Mouse (Mus musculus) limb, embryonic 14.5 days (tissue): ENCODE measurements around the gene Vps13d. TPM values are rescaled to one million over a fixed set of nuclear protein-coding genes. Genes with fewer than 3 reads are reported as not detected.

Source experiments
- ATAC-seq: fragments of 200-750 bp; cut with Nextera tagmentation; 2 replicates; pipeline ENCODE4 v1.8.0; 2017; ENCODE audit warnings: low read depth, moderate number of reproducible peaks, moderate TSS enrichment; ENCODE audit not compliant: low FRiP score
- DNase-seq: peaks from one replicate; pipeline ENCODE4 v3.0.0-alpha.2; 2015; ENCODE audit warnings: low spot score
- H3K27ac ChIP-seq: fragments of 300-500 bp; sonication (generic); replicated peaks from 2 replicates; pipeline ENCODE4 v1.5.1; 2014; ENCODE audit warnings: low read depth, mild to moderate bottlenecking, low read length, moderate library complexity, mixed read lengths
- H3K27me3 ChIP-seq: fragments of 300-500 bp; sonication (generic); 2 replicates; pipeline ENCODE4 v1.6.1; 2014; ENCODE audit warnings: low read length, mixed read lengths; ENCODE audit not compliant: control insufficient read depth, insufficient read depth
- H3K36me3 ChIP-seq: fragments of 300-500 bp; sonication (generic); 2 replicates; pipeline ENCODE4 v1.6.1; 2014; ENCODE audit warnings: mild to moderate bottlenecking, low read length, moderate library complexity, mixed read lengths; ENCODE audit not compliant: control insufficient read depth, insufficient read depth
- H3K4me1 ChIP-seq: fragments of 300-500 bp; sonication (generic); 2 replicates; pipeline ENCODE4 v1.6.1; 2014; ENCODE audit warnings: antibody characterized with exemption, low read length, mixed read lengths; ENCODE audit not compliant: control insufficient read depth, insufficient read depth
- H3K4me2 ChIP-seq: fragments of 300-500 bp; sonication (generic); replicated peaks from 2 replicates; pipeline ENCODE4 v1.6.1; 2014; ENCODE audit warnings: low read depth, mild to moderate bottlenecking, low read length, moderate library complexity; ENCODE audit not compliant: severe bottlenecking
- H3K4me3 ChIP-seq: fragments of 300-500 bp; sonication (generic); replicated peaks from 2 replicates; pipeline ENCODE4 v1.5.1; 2014; ENCODE audit warnings: low read length
- H3K9ac ChIP-seq: fragments of 300-500 bp; sonication (generic); 2 replicates; pipeline ENCODE4 v1.6.1; 2014; ENCODE audit warnings: mild to moderate bottlenecking, low read depth, low read length, moderate library complexity; ENCODE audit not compliant: severe bottlenecking
- H3K9me3 ChIP-seq: fragments of 300-500 bp; sonication (generic); 2 replicates; pipeline ENCODE4 v1.6.1; 2016; ENCODE audit warnings: low read length; ENCODE audit not compliant: control insufficient read depth
- POLR2A ChIP-seq: fragments of 200-500 bp; IDR thresholded peaks from 2 replicates; pipeline ENCODE4 v1.8.0; 2012; ENCODE audit warnings: inconsistent platforms, mild to moderate bottlenecking, moderate library complexity, borderline replicate concordance; ENCODE audit not compliant: insufficient read depth, insufficient read length; ENCODE audit errors: extremely low read depth
- WGBS: fragments of 180-500 bp; shearing (Covaris S2); extraction: QIAGEN DNeasy Blood & Tissue Kit; methylation state at CpG from one replicate; pipeline ENCODE4 v1.1.7; 2014; 5-methylcytosine and 5-hydroxymethylcytosine counted together
- polyA plus RNA-seq, 2 experiments: library from polyadenylated mRNA; depleted of rRNA in 1 of 2; stranded (reverse) in 1 of 2; unstranded in 1 of 2; fragments of >200 nt; fragmentation: Nextera tagmentation in 1 of 2; extraction: Ambion mirVana in 1 of 2; gene quantifications; 2 replicates each; pipeline versions ENCODE4 v1.2.1 to v1.2.3; 2012 to 2014

Vps13d gene
- polyA plus RNA-seq, 2 experiments = 16.8 to 26.3 TPM

DNA sequence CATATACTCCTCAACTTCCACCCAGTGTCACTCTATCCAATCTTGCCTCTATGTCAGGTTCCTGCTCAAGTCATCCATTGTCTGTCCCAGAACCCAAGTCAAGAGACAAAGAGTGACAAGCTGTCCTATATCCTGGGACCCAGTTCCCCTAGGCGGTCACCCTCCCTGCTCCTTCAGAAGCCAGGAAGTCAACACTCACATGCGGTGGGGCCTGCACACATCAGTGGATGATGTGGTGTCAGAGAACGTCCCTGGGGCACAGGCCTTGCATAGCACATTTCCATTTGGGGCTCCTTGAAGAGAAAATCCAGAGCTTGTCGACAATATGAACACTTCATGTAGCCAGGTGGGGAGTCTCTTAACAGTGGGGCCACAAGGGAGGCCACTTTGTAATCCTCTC is 29.8 kb upstream of the Vps13d start:
- 86% methylated on average over 4 of the region's 4 CpGs for WGBS
- no peak for TF ChIP-seq POLR2A

DNA sequence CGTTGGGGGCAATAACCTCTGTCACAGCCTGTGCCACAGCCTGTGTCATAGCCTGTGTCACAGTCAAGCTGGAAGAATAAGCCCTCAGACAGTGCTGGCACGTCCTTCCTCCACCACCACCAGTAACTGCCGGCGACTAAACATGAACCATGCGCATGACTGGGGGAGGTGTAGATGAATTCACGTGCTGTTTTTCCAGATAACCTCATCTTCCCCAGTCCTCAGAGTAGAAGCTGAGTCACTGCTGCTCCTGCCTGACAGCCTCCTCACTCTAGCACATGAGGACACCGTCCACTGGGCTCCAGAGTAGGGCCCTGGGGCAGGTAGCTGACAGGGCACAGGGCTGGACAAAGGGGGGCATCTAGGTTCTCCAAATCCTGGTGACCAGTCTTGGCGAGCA is 27.3 kb upstream of the Vps13d start:
- ATAC-seq = no peak
- Histone ChIP-seq H3K9ac (no peak overlapping the region), H3K36me3 (no peaks in the 10 kb centered on the region), H3K4me3 (no peak overlapping the region), H3K4me1 (no peaks in the 10 kb centered on the region), H3K4me2 (no peak overlapping the region), H3K27ac (no peak overlapping the region), H3K27me3 (no peaks in the 10 kb centered on the region), H3K9me3 (no peaks in the 10 kb centered on the region)
- WGBS = 70% methylated on average over 8 of the region's 8 CpGs
- no peak for TF ChIP-seq POLR2A
- DNase-seq = no peak

More for the DNA sequence above, 29.8 kb upstream of the Vps13d start:
- Histone ChIP-seq H3K4me1 (no peaks in the 10 kb centered on the region), H3K27me3 (no peaks in the 10 kb centered on the region), H3K9me3 (no peaks in the 10 kb centered on the region), H3K4me3 (no peak overlapping the region), H3K4me2 (no peak overlapping the region), H3K27ac (no peak overlapping the region), H3K36me3 (no peaks in the 10 kb centered on the region), H3K9ac (no peak overlapping the region)
- DNase-seq = no peak
- no peak for ATAC-seq

DNA sequence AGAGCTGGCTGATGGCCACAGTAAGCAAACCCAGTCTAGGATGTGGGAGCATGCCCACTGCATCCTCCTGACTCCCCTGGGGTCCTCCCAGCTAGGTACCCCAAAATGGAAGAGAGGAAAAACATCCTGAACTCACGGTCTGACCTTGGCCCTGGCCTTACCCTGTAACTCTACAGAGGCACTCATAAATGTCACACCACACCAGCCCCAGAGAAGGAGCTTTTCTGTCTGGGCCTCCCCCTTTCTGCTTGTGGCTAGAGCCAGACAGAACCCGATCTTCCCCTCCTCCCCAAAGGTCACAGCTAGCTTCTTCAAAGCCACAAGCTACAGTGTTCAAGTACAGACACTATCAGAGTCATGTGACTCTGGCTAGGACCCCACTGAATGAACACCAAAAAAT is 26.6 kb upstream of the Vps13d start:
- WGBS = 57% methylated on average over 2 of the region's 2 CpGs
- TF ChIP-seq POLR2A = no peak
- Histone ChIP-seq H3K9ac (no peak overlapping the region), H3K4me3 (no peak overlapping the region), H3K27me3 (no peaks in the 10 kb centered on the region), H3K4me2 (no peak overlapping the region), H3K9me3 (no peaks in the 10 kb centered on the region), H3K27ac (no peak overlapping the region), H3K4me1 (no peaks in the 10 kb centered on the region), H3K36me3 (no peaks in the 10 kb centered on the region)
- DNase-seq (no peak), ATAC-seq (no peak)

DNA sequence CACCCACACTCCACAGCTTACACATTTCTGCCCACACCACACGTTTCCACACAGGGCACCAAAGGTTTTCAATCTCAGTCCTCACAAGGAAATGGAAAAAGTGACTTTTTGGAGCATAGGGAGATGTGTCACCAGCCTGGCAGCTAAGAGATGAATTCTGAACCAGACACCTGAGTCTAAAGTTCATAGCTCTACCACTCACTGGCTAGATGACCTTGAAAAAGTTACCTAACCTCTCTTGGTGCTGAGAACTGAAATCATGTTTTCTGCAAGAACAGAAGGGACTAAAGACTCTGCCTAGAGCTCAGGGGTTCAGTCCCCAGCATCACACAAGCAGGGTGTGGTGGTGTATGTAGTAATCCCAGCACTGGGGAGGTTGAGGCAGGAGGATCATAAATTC is 25.2 kb upstream of the Vps13d start:
- Histone ChIP-seq H3K27me3 (no peaks in the 10 kb centered on the region), H3K36me3 (no peaks in the 10 kb centered on the region), H3K4me2 (no peak overlapping the region), H3K4me1 (0 out of 2 replicates have a peak, but pooled peaks cover under 1% of the 10 kb centered on the region), H3K4me3 (no peak overlapping the region), H3K9ac (no peak overlapping the region), H3K9me3 (no peaks in the 10 kb centered on the region), H3K27ac (no peak overlapping the region)
- no peak for TF ChIP-seq POLR2A
- no peak for ATAC-seq
- 80% methylated on average over 1 of the region's 1 CpGs for WGBS
- DNase-seq = no peak

DNA sequence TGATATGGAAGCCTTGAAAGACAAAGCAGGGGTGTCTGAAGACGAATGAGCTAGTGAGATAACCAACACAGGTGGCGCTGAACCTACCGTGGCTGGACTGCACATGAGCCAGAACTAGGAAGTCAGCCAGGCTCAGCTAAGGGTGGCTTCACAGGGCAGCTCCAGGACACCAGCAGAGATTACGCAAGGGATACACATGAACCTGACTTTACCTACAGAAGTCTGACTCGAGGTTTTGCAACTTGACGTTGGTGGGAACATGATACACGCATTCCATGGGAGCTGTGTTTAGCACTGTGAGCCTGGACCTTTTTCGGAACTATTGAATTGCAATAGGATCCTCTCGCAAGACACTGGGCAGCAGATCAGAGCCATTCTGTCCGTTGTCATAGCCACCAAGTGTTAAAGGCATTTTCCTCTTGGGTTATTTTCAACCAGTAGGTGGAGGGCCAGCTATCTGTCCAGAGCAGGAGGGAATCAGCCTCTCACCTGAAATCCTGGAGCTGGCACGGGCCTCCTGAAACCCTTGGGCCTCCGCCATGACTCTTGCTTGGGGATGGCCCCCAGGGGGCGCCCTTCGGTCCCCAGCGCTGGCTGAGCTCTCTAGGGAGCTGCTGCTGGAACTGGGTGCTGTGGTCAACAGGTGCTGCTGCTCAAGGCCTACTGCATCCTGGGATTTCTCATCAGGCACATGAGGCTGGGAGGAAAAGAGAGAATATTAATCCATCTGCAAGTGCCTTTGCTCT is 24.6 kb upstream of the Vps13d start:
- Histone ChIP-seq H3K36me3 (no peaks in the 10 kb centered on the region), H3K4me1 (peaks cover 4% of the 10 kb centered on the region; the same call in 1 of the 2 replicates), H3K27me3 (no peaks in the 10 kb centered on the region), H3K4me2 (no peak overlapping the region), H3K27ac (no peak overlapping the region), H3K9me3 (no peaks in the 10 kb centered on the region), H3K9ac (no peak overlapping the region), H3K4me3 (no peak overlapping the region)
- TF ChIP-seq POLR2A = no peak
- DNase-seq (no peak), ATAC-seq (no peak)
- 61% methylated on average over 15 of the region's 15 CpGs for WGBS
